Mouse (Mus musculus) spleen, adult 2 months (tissue): ENCODE measurements around the gene Nrf1.

Experiments
- CTCF ChIP-seq: fragments of 200-500 bp; IDR thresholded peaks from 2 replicates; pipeline ENCODE4 v1.5.1; 2011; ENCODE audit warnings: mild to moderate bottlenecking, inconsistent platforms; ENCODE audit not compliant: insufficient read depth, insufficient read length, insufficient replicate concordance; ENCODE audit errors: extremely low read depth
- POLR2A ChIP-seq: fragments of 200-500 bp; IDR thresholded peaks from 2 replicates; pipeline ENCODE4 v1.6.1; 2011; ENCODE audit warnings: low read depth, low read length, inconsistent platforms

DNA sequence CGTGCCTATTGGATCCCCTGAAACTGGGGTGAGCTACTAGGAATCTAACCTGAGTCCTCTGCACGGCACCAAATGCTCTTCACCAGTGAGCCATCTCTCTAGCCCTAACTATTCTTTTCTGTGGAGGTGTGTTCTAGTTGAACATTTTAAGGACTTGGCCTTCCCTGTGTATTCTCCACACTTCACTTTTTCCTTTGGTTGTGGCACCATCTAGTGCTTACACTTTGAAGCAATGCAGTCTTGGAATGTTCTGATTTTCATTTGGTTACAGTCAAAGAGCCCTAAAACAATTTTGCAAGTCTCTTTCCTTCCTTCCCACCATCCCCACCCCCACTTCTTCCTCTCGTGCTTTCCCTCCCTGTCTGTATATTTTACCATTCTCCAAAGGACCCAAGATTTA lies 33.6 kb downstream of the Nrf1 start:
- TF ChIP-seq CTCF = no peak
- no peak for TF ChIP-seq POLR2A
